In the genomic region with DNA sequence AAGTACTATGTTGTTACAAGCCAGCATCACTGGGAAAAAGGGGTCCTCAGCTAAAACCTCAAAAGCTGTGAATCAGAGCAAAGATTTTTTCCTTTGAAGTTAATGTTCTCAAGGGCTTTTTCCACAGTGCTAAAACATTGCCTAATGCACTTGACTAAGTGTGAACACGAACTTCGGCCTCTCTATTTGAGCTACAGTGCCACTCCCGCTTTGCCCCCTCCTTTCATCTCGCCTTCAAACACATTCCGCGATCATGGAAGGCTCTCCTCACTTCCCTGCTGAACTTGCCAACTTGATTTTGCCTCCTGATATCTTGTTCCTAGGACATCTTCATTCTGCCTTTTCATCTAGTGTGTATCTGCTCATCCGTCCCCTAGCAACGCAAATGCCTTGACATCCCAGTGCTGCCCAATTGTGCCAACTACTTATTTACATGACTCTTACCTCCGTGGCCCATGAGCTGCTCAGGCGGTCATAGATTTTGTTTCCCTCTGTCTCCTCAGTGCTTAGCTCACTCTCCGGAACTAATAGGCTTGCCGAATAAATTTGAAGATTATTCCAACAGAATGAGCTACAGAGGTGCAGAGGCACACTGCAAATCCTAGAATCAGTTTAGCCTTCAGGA, we compare ENCODE assay signal across 21 mouse cellular contexts.
DNase-seq lines count a peak whose midpoint lies in the region; ATAC-seq and TF ChIP-seq lines count a peak whose summit lies in the region.
"Had no signal": no experiment of that assay in that cellular context is flagged by ENCODE, and none has a peak within 500 bp of the region (broad histone marks: within the 10 kb centered on the region; RNA-seq: fewer than 3 reads in every experiment).

No protein-coding gene starts in this region.

- H3K4me2 ChIP-seq in forebrain, embryonic 11.5 days (ENCODE audit: low read depth, low read length, severe bottlenecking), result no peak overlapping the region
- no peak overlapping the region for H3K4me2 ChIP-seq in forebrain, embryonic 15.5 days (replicated peaks)
- H3K4me2 ChIP-seq in lung, embryonic 14.5 days, result no peak overlapping the region
- H3K4me2 ChIP-seq in hindbrain, postnatal 0 days (ENCODE audit: low read depth, low read length), result no peak overlapping the region
- peak overlapping the region; percentile 38; the same call in 1 of the 2 replicates for H3K4me2 ChIP-seq in midbrain, embryonic 16.5 days (ENCODE audit: low read length)
- no peak overlapping the region for H3K4me2 ChIP-seq in intestine, postnatal 0 days (replicated peaks; ENCODE audit: low read depth)

- no peaks in the 10 kb centered on the region for H3K4me1 ChIP-seq in forebrain, embryonic 11.5 days (replicated peaks; ENCODE audit: control insufficient read depth, insufficient read depth, low read length)
- H3K4me1 ChIP-seq in forebrain, embryonic 15.5 days, result no peaks in the 10 kb centered on the region
- no peaks in the 10 kb centered on the region for H3K4me1 ChIP-seq in lung, embryonic 14.5 days (ENCODE audit: insufficient read depth)
- H3K4me1 ChIP-seq in hindbrain, postnatal 0 days (ENCODE audit: insufficient read depth, low read length), result no peaks in the 10 kb centered on the region
- H3K4me1 ChIP-seq in midbrain, embryonic 16.5 days (ENCODE audit: control insufficient read depth, insufficient read depth, low read length), result peaks cover 3% of the 10 kb centered on the region; the same call in 1 of the 2 replicates
- no peaks in the 10 kb centered on the region for H3K4me1 ChIP-seq in intestine, postnatal 0 days (replicated peaks; ENCODE audit: control insufficient read depth, insufficient read depth, low read length)
- H3K4me1 ChIP-seq: embryonic facial prominence, embryonic 10.5 days; heart, embryonic 10.5 days; megakaryocyte, embryonic 14.5 days had no signal

- H3K9ac ChIP-seq in forebrain, embryonic 11.5 days (ENCODE audit: low read length), result no peak overlapping the region
- no peak overlapping the region for H3K9ac ChIP-seq in forebrain, embryonic 15.5 days (replicated peaks)
- no peak overlapping the region for H3K9ac ChIP-seq in lung, embryonic 14.5 days
- no peak overlapping the region for H3K9ac ChIP-seq in hindbrain, postnatal 0 days (replicated peaks; ENCODE audit: low read length)
- H3K9ac ChIP-seq in midbrain, embryonic 16.5 days (ENCODE audit: low read depth, low read length), result no peak overlapping the region
- no peak overlapping the region for H3K9ac ChIP-seq in intestine, postnatal 0 days (ENCODE audit: low read depth, low read length)
- H3K9ac ChIP-seq: liver, postnatal 0 days had no signal

- no peaks in the 10 kb centered on the region for H3K9me3 ChIP-seq in forebrain, embryonic 11.5 days (ENCODE audit: control insufficient read depth, low read length)
- H3K9me3 ChIP-seq in forebrain, embryonic 15.5 days, result no peaks in the 10 kb centered on the region
- H3K9me3 ChIP-seq in lung, embryonic 14.5 days (ENCODE audit: low read depth, low read length), result no peaks in the 10 kb centered on the region
- no peaks in the 10 kb centered on the region for H3K9me3 ChIP-seq in hindbrain, postnatal 0 days (ENCODE audit: low read length)
- no peaks in the 10 kb centered on the region for H3K9me3 ChIP-seq in midbrain, embryonic 16.5 days (replicated peaks; ENCODE audit: control insufficient read depth, low read length, poor library complexity, severe bottlenecking)
- H3K9me3 ChIP-seq in intestine, postnatal 0 days (ENCODE audit: control insufficient read depth), result no peaks in the 10 kb centered on the region
- H3K9me3 ChIP-seq: embryonic facial prominence, embryonic 10.5 days; heart, embryonic 10.5 days had no signal

- WGBS in forebrain, embryonic 11.5 days, result 75% methylated on average over 12 of the region's 12 CpGs
- 71% methylated on average over 12 of the region's 12 CpGs for WGBS in forebrain, embryonic 15.5 days
- 66% methylated on average over 12 of the region's 12 CpGs for WGBS in lung, embryonic 14.5 days
- 50% methylated on average over 12 of the region's 12 CpGs for WGBS in hindbrain, postnatal 0 days
- WGBS in midbrain, embryonic 16.5 days, result 30% methylated on average over 12 of the region's 12 CpGs
- 85% methylated on average over 12 of the region's 12 CpGs for WGBS in intestine, postnatal 0 days

- DNase-seq in forebrain, embryonic 11.5 days (ENCODE audit: low spot score), result no peak
- DNase-seq in lung, embryonic 14.5 days, result peak; percentile 24
- no peak for DNase-seq in lung, postnatal 25 days (ENCODE audit: low spot score)
- peak; percentile 61 for DNase-seq in hindbrain, postnatal 0 days (ENCODE audit: low spot score)
- DNase-seq in spleen, adult 18-20 months, result no peak
- DNase-seq: adrenal gland, postnatal 25 days; B cell, adult 2 months; gastrocnemius, postnatal 25 days; heart, postnatal 10 days; kidney, adult 9 months; kidney, postnatal 36 days; liver; liver, postnatal 0 days; thymus, postnatal 14 days had no signal

- no peaks in the 10 kb centered on the region for H3K36me3 ChIP-seq in forebrain, embryonic 11.5 days (ENCODE audit: control insufficient read depth, insufficient read depth, low read length)
- no peaks in the 10 kb centered on the region for H3K36me3 ChIP-seq in forebrain, embryonic 15.5 days
- no peaks in the 10 kb centered on the region for H3K36me3 ChIP-seq in lung, embryonic 14.5 days (ENCODE audit: insufficient read depth)
- no peaks in the 10 kb centered on the region for H3K36me3 ChIP-seq in hindbrain, postnatal 0 days (ENCODE audit: insufficient read depth, low read length)
- no peaks in the 10 kb centered on the region for H3K36me3 ChIP-seq in midbrain, embryonic 16.5 days (ENCODE audit: control insufficient read depth, insufficient read depth, low read length)
- H3K36me3 ChIP-seq in intestine, postnatal 0 days (ENCODE audit: control insufficient read depth, insufficient read depth), result no peaks in the 10 kb centered on the region
- H3K36me3 ChIP-seq: embryonic facial prominence, embryonic 10.5 days; heart, embryonic 10.5 days had no signal

- no peak overlapping the region for H3K4me3 ChIP-seq in forebrain, embryonic 11.5 days (ENCODE audit: low read depth, low read length)
- no peak overlapping the region for H3K4me3 ChIP-seq in forebrain, embryonic 15.5 days
- H3K4me3 ChIP-seq in lung, embryonic 14.5 days (ENCODE audit: low read depth, low read length), result no peak overlapping the region
- H3K4me3 ChIP-seq in hindbrain, postnatal 0 days (ENCODE audit: low read length), result no peak overlapping the region
- no peak overlapping the region for H3K4me3 ChIP-seq in midbrain, embryonic 16.5 days (ENCODE audit: low read depth, low read length)
- no peak overlapping the region for H3K4me3 ChIP-seq in intestine, postnatal 0 days (ENCODE audit: low read depth, low read length)
- H3K4me3 ChIP-seq: embryonic facial prominence, embryonic 10.5 days; heart, embryonic 10.5 days; megakaryocyte, embryonic 14.5 days had no signal

- H3K27me3 ChIP-seq in forebrain, embryonic 11.5 days (ENCODE audit: control insufficient read depth, insufficient read depth, low read length), result no peaks in the 10 kb centered on the region
- H3K27me3 ChIP-seq in forebrain, embryonic 15.5 days, result no peaks in the 10 kb centered on the region
- no peaks in the 10 kb centered on the region for H3K27me3 ChIP-seq in lung, embryonic 14.5 days (ENCODE audit: insufficient read depth, low read length)
- H3K27me3 ChIP-seq in hindbrain, postnatal 0 days (ENCODE audit: insufficient read depth, low read length), result no peaks in the 10 kb centered on the region
- no peaks in the 10 kb centered on the region for H3K27me3 ChIP-seq in midbrain, embryonic 16.5 days (ENCODE audit: control insufficient read depth, insufficient read depth, low read depth, low read length)
- H3K27me3 ChIP-seq in intestine, postnatal 0 days (replicated peaks; ENCODE audit: control insufficient read depth, insufficient read depth, low read length), result no peaks in the 10 kb centered on the region
- H3K27me3 ChIP-seq: megakaryocyte, embryonic 14.5 days had no signal

- no peak overlapping the region for H3K27ac ChIP-seq in forebrain, embryonic 11.5 days (ENCODE audit: low read depth, low read length)
- no peak overlapping the region for H3K27ac ChIP-seq in forebrain, embryonic 15.5 days (replicated peaks)
- H3K27ac ChIP-seq in lung, embryonic 14.5 days (ENCODE audit: low read depth), result no peak overlapping the region
- no peak overlapping the region for H3K27ac ChIP-seq in hindbrain, postnatal 0 days
- no peak overlapping the region for H3K27ac ChIP-seq in midbrain, embryonic 16.5 days (ENCODE audit: low read length)
- H3K27ac ChIP-seq in intestine, postnatal 0 days (ENCODE audit: low read depth, low read length), result no peak overlapping the region
- H3K27ac ChIP-seq: embryonic facial prominence, embryonic 10.5 days; heart, embryonic 10.5 days had no signal

- ATAC-seq in forebrain, embryonic 11.5 days (replicated peaks; ENCODE audit: low FRiP score), result peak; percentile 53
- no peak; the same call in 1 of the 2 replicates for ATAC-seq in forebrain, embryonic 15.5 days (replicated peaks)
- ATAC-seq in lung, embryonic 14.5 days (ENCODE audit: insufficient read depth), result peak; percentile 82; the same call in 1 of the 2 replicates
- peak; percentile 75 for ATAC-seq in hindbrain, postnatal 0 days
- ATAC-seq in midbrain, embryonic 16.5 days, result peak; percentile 85
- ATAC-seq in intestine, postnatal 0 days, result no peak
- ATAC-seq: inflammation-experienced regulatory T-cells, adult 6 months; liver, postnatal 0 days had no signal

- TF ChIP-seq CTCF in lung, embryonic 14.5 days (IDR thresholded peaks at IDR 0.05; ENCODE audit: low read depth), result no peak
- no peak for TF ChIP-seq CTCF in hindbrain, postnatal 0 days (IDR thresholded peaks at IDR 0.05; ENCODE audit: low read depth)
- no peak for TF ChIP-seq CTCF in intestine, postnatal 0 days (IDR thresholded peaks at IDR 0.05; ENCODE audit: low read depth)

Comparison
In these comparisons a context has a peak if more than half of its experiments do, and no peak if none do; other contexts are left out.
1. ATAC-seq: peak in forebrain, embryonic 11.5 days (single experiment), lung, embryonic 14.5 days (single experiment), hindbrain, postnatal 0 days (single experiment) and midbrain, embryonic 16.5 days (single experiment); none in forebrain, embryonic 15.5 days (single experiment) and intestine, postnatal 0 days (single experiment).
2. DNase-seq: peak in lung, embryonic 14.5 days (single experiment) and hindbrain, postnatal 0 days (single experiment); none in forebrain, embryonic 11.5 days (single experiment), lung, postnatal 25 days (single experiment) and spleen, adult 18-20 months (0 of 2).